Mouse (Mus musculus) embryonic facial prominence, embryonic 11.5 days (tissue): ENCODE results near the gene Ip6k2. TPM values are rescaled to one million over a fixed set of nuclear protein-coding genes. Genes with fewer than 3 reads are reported as not detected.

Experiments used
- ATAC-seq: fragments of 200-750 bp; cut with Nextera tagmentation; replicated peaks from 2 replicates; pipeline ENCODE4 v1.8.0; 2017; ENCODE audit warnings: low read depth; ENCODE audit not compliant: insufficient number of reproducible peaks, low FRiP score, low TSS enrichment
- DNase-seq: peaks from one replicate; pipeline ENCODE4 v3.0.0-alpha.2; 2015; ENCODE audit warnings: low spot score
- H3K27ac ChIP-seq: fragments of 300-500 bp; sonication (generic); replicated peaks from 2 replicates; pipeline ENCODE4 v1.5.1; 2014; ENCODE audit warnings: mild to moderate bottlenecking, low read depth, low read length, control low read depth
- H3K27me3 ChIP-seq: fragments of 300-500 bp; sonication (generic); 2 replicates; pipeline ENCODE4 v1.6.1; 2014; ENCODE audit warnings: mild to moderate bottlenecking, low read length, moderate library complexity, mixed read lengths; ENCODE audit not compliant: control insufficient read depth, insufficient read depth
- H3K36me3 ChIP-seq: fragments of 300-500 bp; sonication (generic); replicated peaks from 2 replicates; pipeline ENCODE4 v1.6.1; 2014; ENCODE audit warnings: low read depth, mild to moderate bottlenecking, low read length, moderate library complexity, mixed read lengths; ENCODE audit not compliant: control insufficient read depth, insufficient read depth
- H3K4me1 ChIP-seq: fragments of 300-500 bp; sonication (generic); 2 replicates; pipeline ENCODE4 v1.6.1; 2014; ENCODE audit warnings: low read length, mixed read lengths; ENCODE audit not compliant: control insufficient read depth, insufficient read depth
- H3K4me2 ChIP-seq: fragments of 300-500 bp; sonication (generic); 2 replicates; pipeline ENCODE4 v1.6.1; 2014; ENCODE audit warnings: low read depth, mild to moderate bottlenecking, control low read depth, low read length, moderate library complexity
- H3K4me3 ChIP-seq: fragments of 300-500 bp; sonication (generic); 2 replicates; pipeline ENCODE4 v1.5.1; 2014; ENCODE audit warnings: low read depth, low read length, control low read depth
- H3K9ac ChIP-seq: fragments of 300-500 bp; sonication (generic); replicated peaks from 2 replicates; pipeline ENCODE4 v1.6.1; 2014; ENCODE audit warnings: mild to moderate bottlenecking, control low read depth, low read length
- H3K9me3 ChIP-seq: fragments of 300-500 bp; sonication (generic); replicated peaks from 2 replicates; pipeline ENCODE4 v1.6.1; 2016; ENCODE audit warnings: mild to moderate bottlenecking, low read length, inconsistent platforms, mixed read lengths; ENCODE audit not compliant: control insufficient read depth
- WGBS: fragments of 180-500 bp; shearing (Covaris S2); extraction: QIAGEN DNeasy Blood & Tissue Kit; methylation state at CpG from one replicate; pipeline ENCODE4 v1.1.7; 2014; 5-methylcytosine and 5-hydroxymethylcytosine counted together
- polyA plus RNA-seq: library from polyadenylated mRNA; unstranded; fragments of >200 nt; fragmentation: Nextera tagmentation; extraction: Ambion mirVana; gene quantifications from 2 replicates; pipeline ENCODE4 v1.2.1, GENCODE M21; 2014

Gene Ip6k2
- polyA plus RNA-seq, 1 experiment from 2014 or later: 113 TPM

GRCm38 (mm10) chr9:108761561-108761960, 22.0 kb upstream of the Ip6k2 start:
- no peaks in the 10 kb centered on the region for H3K36me3 ChIP-seq
- H3K27me3 ChIP-seq: no peaks in the 10 kb centered on the region
- no peaks in the 10 kb centered on the region for H3K9me3 ChIP-seq

GRCm38 (mm10) chr9:108764971-108765370, 18.6 kb upstream of the Ip6k2 start:
- ATAC-seq: no peak
- Histone ChIP-seq H3K27ac (no peak overlapping the region), H3K4me3 (no peak overlapping the region), H3K9ac (no peak overlapping the region), H3K4me1 (no peaks in the 10 kb centered on the region), H3K27me3 (no peaks in the 10 kb centered on the region), H3K4me2 (no peak overlapping the region), H3K36me3 (no peaks in the 10 kb centered on the region), H3K9me3 (no peaks in the 10 kb centered on the region)
- DNase-seq: no peak
- 70% methylated on average over 10 of the region's 10 CpGs for WGBS

More at GRCm38 (mm10) chr9:108761561-108761960, 22.0 kb upstream of the Ip6k2 start:
- DNase-seq: no peak
- no peaks in the 10 kb centered on the region for H3K4me1 ChIP-seq
- H3K4me3 ChIP-seq: no peak overlapping the region
- H3K4me2 ChIP-seq: no peak overlapping the region
- no peak overlapping the region for H3K9ac ChIP-seq
- no peak overlapping the region for H3K27ac ChIP-seq
- ATAC-seq: no peak

GRCm38 (mm10) chr9:108776614-108777013, 7.0 kb upstream of the Ip6k2 start:
- no peak overlapping the region for H3K4me2 ChIP-seq
- H3K9me3 ChIP-seq: no peaks in the 10 kb centered on the region
- no peak for ATAC-seq
- no peak for DNase-seq
- H3K27ac ChIP-seq: no peak overlapping the region
- no peak overlapping the region for H3K4me3 ChIP-seq
- WGBS: 89% methylated on average over 4 of the region's 4 CpGs
- H3K27me3 ChIP-seq: no peaks in the 10 kb centered on the region
- H3K36me3 ChIP-seq: no peaks in the 10 kb centered on the region
- H3K4me1 ChIP-seq: no peaks in the 10 kb centered on the region
- H3K9ac ChIP-seq: no peak overlapping the region

GRCm38 (mm10) chr9:108777276-108777675, 6.3 kb upstream of the Ip6k2 start:
- DNase-seq (no peak), ATAC-seq (no peak)

GRCm38 (mm10) chr9:108780959-108781358, 2.6 kb upstream of the Ip6k2 start:
- Histone ChIP-seq H3K36me3 (no peaks in the 10 kb centered on the region), H3K4me1 (no peaks in the 10 kb centered on the region), H3K4me2 (no peak overlapping the region), H3K9me3 (no peaks in the 10 kb centered on the region), H3K9ac (no peak overlapping the region), H3K4me3 (no peak overlapping the region), H3K27me3 (no peaks in the 10 kb centered on the region), H3K27ac (no peak overlapping the region)
- WGBS: 69% methylated on average over 5 of the region's 5 CpGs
- DNase-seq: no peak
- ATAC-seq: no peak

More at GRCm38 (mm10) chr9:108777276-108777675, 6.3 kb upstream of the Ip6k2 start:
- no peaks in the 10 kb centered on the region for H3K36me3 ChIP-seq
- H3K9ac ChIP-seq: no peak overlapping the region
- 85% methylated on average over 4 of the region's 4 CpGs for WGBS
- no peaks in the 10 kb centered on the region for H3K9me3 ChIP-seq
- H3K4me3 ChIP-seq: no peak overlapping the region
- no peaks in the 10 kb centered on the region for H3K4me1 ChIP-seq
- no peak overlapping the region for H3K4me2 ChIP-seq
- H3K27me3 ChIP-seq: no peaks in the 10 kb centered on the region
- no peak overlapping the region for H3K27ac ChIP-seq

- Histone ChIP-seq H3K9ac (no peak overlapping the region), H3K27me3 (no peaks in the 10 kb centered on the region), H3K27ac (no peak overlapping the region), H3K9me3 (no peaks in the 10 kb centered on the region), H3K4me2 (no peak overlapping the region), H3K4me1 (no peaks in the 10 kb centered on the region), H3K36me3 (no peaks in the 10 kb centered on the region), H3K4me3 (no peak overlapping the region)
- ATAC-seq (no peak), DNase-seq (no peak)
- WGBS: 55% methylated on average over 4 of the region's 4 CpGs
Measured at GRCm38 (mm10) chr9:108781891-108782290, 1.7 kb upstream of the Ip6k2 start.

- DNase-seq (no peak), ATAC-seq (peak; percentile 54; the same call in 1 of the 2 replicates)
- Histone ChIP-seq H3K27me3 (no peaks in the 10 kb centered on the region), H3K27ac (0 out of 2 replicates have a peak overlapping the region, but pooled peaks have one; percentile 16), H3K9ac (peak overlapping the region; percentile 51), H3K9me3 (no peaks in the 10 kb centered on the region), H3K36me3 (no peaks in the 10 kb centered on the region), H3K4me3 (peak overlapping the region; percentile 84), H3K4me1 (no peaks in the 10 kb centered on the region), H3K4me2 (peak overlapping the region; percentile 41)
- 26% methylated on average over 9 of the region's 9 CpGs for WGBS
Measured at GRCm38 (mm10) chr9:108782836-108783547, 604 bp upstream of the Ip6k2 start.

GRCm38 (mm10) chr9:108785416-108785815, 1.8 kb downstream of the Ip6k2 start:
- no peaks in the 10 kb centered on the region for H3K9me3 ChIP-seq
- no peaks in the 10 kb centered on the region for H3K36me3 ChIP-seq
- DNase-seq (peak; percentile 40), ATAC-seq (no peak)
- no peak overlapping the region for H3K27ac ChIP-seq
- H3K4me3 ChIP-seq: peak overlapping the region; percentile 84
- H3K4me2 ChIP-seq: peak overlapping the region; percentile 22
- no peaks in the 10 kb centered on the region for H3K4me1 ChIP-seq
- 0 out of 2 replicates have a peak overlapping the region, but pooled peaks have one; percentile 5 for H3K9ac ChIP-seq
- H3K27me3 ChIP-seq: no peaks in the 10 kb centered on the region
